Mouse (Mus musculus): ENCODE data around the gene C530008M17Rik. TPM values are rescaled to one million over a fixed set of nuclear protein-coding genes. Genes with fewer than 3 reads are reported as not detected.

C530008M17Rik gene
- polyA plus RNA-seq (2012; rRNA removed) = 27.6 and 29.1 TPM in 2 replicates

- no peak for TF ChIP-seq CTCF (IDR thresholded peaks at IDR 0.05; ENCODE audit: borderline replicate concordance, insufficient read depth, low read depth, low read length)
- no peak for TF ChIP-seq POLR2A (IDR thresholded peaks at IDR 0.05; ENCODE audit: borderline replicate concordance, insufficient read depth, low read length)
- H3K27ac ChIP-seq (ENCODE audit: insufficient read depth, low read length) = no peak within 1 kb of the TSS
- no peaks in the 10 kb centered on the region for H3K4me1 ChIP-seq (ENCODE audit: control insufficient read depth, insufficient read depth, low read length)
- no peaks in the 10 kb centered on the region; the same call in 1 of the 2 replicates for H3K27me3 ChIP-seq (ENCODE audit: control insufficient read depth, insufficient read depth, low read length)
- 91% methylated on average over 2 of the region's 2 CpGs for WGBS
- H3K4me3 ChIP-seq (replicated peaks; ENCODE audit: insufficient read depth, low read depth, low read length) = peak within 1 kb of the TSS; percentile 35
- DNase-seq = no peak
Observed at GRCm38 (mm10) chr5:76656212-76656611, at the start of gene C530008M17Rik. Gene C530008M17Rik (plus strand): TSS chr5:76656512.

- no peak for DNase-seq
- H3K4me1 ChIP-seq (ENCODE audit: control insufficient read depth, insufficient read depth, low read length) = no peaks in the 10 kb centered on the region
- no peak overlapping the region for H3K4me3 ChIP-seq (replicated peaks; ENCODE audit: insufficient read depth, low read depth, low read length)
- no peak overlapping the region for H3K27ac ChIP-seq (ENCODE audit: insufficient read depth, low read length)
- H3K27me3 ChIP-seq (ENCODE audit: control insufficient read depth, insufficient read depth, low read length) = no peaks in the 10 kb centered on the region
- WGBS = 93% methylated on average over 8 of the region's 8 CpGs
- TF ChIP-seq POLR2A (IDR thresholded peaks at IDR 0.05; ENCODE audit: borderline replicate concordance, insufficient read depth, low read length) = no peak
Observed at GRCm38 (mm10) chr5:76609702-76610370, 46.5 kb upstream of the C530008M17Rik start.

GRCm38 (mm10) chr5:76612867-76613499 is 43.3 kb upstream of the C530008M17Rik start:
- TF ChIP-seq CTCF (IDR thresholded peaks at IDR 0.05; ENCODE audit: borderline replicate concordance, insufficient read depth, low read depth, low read length) = no peak
- TF ChIP-seq POLR2A (IDR thresholded peaks at IDR 0.05; ENCODE audit: borderline replicate concordance, insufficient read depth, low read length) = no peak
- Histone ChIP-seq H3K4me1 (ENCODE audit: control insufficient read depth, insufficient read depth, low read length) (no peaks in the 10 kb centered on the region), H3K27me3 (ENCODE audit: control insufficient read depth, insufficient read depth, low read length) (no peaks in the 10 kb centered on the region), H3K4me3 (replicated peaks; ENCODE audit: insufficient read depth, low read depth, low read length) (no peak overlapping the region), H3K27ac (ENCODE audit: insufficient read depth, low read length) (no peak overlapping the region)
- no peak for DNase-seq
- 88% methylated on average over 6 of the region's 6 CpGs for WGBS

DNA sequence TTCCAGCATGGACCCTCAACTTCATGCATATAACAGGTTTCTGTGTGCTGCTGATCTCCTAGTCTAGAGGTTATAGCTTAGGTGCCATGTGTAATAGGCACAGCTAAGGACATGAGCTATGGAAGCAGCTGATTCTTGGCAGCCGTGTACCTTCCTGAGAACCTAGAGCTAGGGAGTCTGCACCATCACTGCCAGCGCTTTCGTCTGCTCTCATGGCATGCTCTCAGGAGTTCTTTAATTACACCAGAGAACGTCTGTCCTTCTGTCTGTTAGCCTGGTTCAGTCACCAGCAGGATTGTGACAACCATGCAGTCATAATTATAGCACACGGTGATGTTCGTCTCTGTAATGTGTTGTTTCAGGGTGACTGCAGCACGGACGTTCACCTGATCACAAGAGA is 41.0 kb upstream of the C530008M17Rik start:
- DNase-seq = no peak
- H3K4me3 ChIP-seq (replicated peaks; ENCODE audit: insufficient read depth, low read depth, low read length) = no peak overlapping the region
- WGBS = 66% methylated on average over 8 of the region's 8 CpGs
- H3K27me3 ChIP-seq (ENCODE audit: control insufficient read depth, insufficient read depth, low read length) = no peaks in the 10 kb centered on the region
- no peak overlapping the region for H3K27ac ChIP-seq (ENCODE audit: insufficient read depth, low read length)
- TF ChIP-seq CTCF (IDR thresholded peaks at IDR 0.05; ENCODE audit: borderline replicate concordance, insufficient read depth, low read depth, low read length) (no peak), POLR2A (IDR thresholded peaks at IDR 0.05; ENCODE audit: borderline replicate concordance, insufficient read depth, low read length) (no peak)
- no peaks in the 10 kb centered on the region for H3K4me1 ChIP-seq (ENCODE audit: control insufficient read depth, insufficient read depth, low read length)

DNA sequence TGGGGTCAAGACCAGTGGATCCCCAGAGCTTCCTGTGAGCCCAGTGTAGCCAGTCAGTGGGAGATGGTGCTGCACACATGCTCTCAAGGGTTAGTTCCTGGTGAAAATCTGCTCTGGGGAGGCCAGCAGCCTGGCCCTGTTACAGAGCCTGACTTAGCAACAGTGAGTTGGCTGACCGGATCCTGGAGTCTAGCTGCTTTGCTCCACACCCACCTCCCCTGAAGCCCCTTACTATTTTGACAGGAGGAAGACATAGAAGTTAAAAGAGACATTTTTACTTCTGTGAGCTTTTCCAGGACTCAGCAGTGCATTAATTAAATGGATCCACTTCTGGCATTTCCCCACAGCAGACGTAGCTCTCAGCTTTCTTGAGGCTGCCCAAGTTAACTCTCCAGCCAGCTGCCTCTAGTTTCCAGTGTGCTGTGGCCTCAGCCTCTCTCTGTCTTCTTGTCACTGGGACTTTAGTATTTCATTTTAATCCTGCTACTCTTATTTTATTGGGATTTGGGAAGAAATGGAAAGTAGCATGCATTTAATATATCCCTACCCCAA is 40.0 kb upstream of the C530008M17Rik start:
- Histone ChIP-seq H3K27ac (ENCODE audit: insufficient read depth, low read length) (no peak overlapping the region), H3K27me3 (ENCODE audit: control insufficient read depth, insufficient read depth, low read length) (no peaks in the 10 kb centered on the region), H3K4me3 (replicated peaks; ENCODE audit: insufficient read depth, low read depth, low read length) (no peak overlapping the region), H3K4me1 (ENCODE audit: control insufficient read depth, insufficient read depth, low read length) (no peaks in the 10 kb centered on the region)
- 75% methylated on average over 2 of the region's 2 CpGs for WGBS
- no peak for DNase-seq
- TF ChIP-seq POLR2A (IDR thresholded peaks at IDR 0.05; ENCODE audit: borderline replicate concordance, insufficient read depth, low read length) (no peak), CTCF (IDR thresholded peaks at IDR 0.05; ENCODE audit: borderline replicate concordance, insufficient read depth, low read depth, low read length) (no peak)

GRCm38 (mm10) chr5:76618750-76619149 is 37.6 kb upstream of the C530008M17Rik start:
- H3K27me3 ChIP-seq (ENCODE audit: control insufficient read depth, insufficient read depth, low read length) = no peaks in the 10 kb centered on the region
- no peak overlapping the region for H3K27ac ChIP-seq (ENCODE audit: insufficient read depth, low read length)
- no peak overlapping the region for H3K4me3 ChIP-seq (replicated peaks; ENCODE audit: insufficient read depth, low read depth, low read length)
- 34% methylated on average over 7 of the region's 7 CpGs for WGBS
- TF ChIP-seq POLR2A (IDR thresholded peaks at IDR 0.05; ENCODE audit: borderline replicate concordance, insufficient read depth, low read length) (no peak), CTCF (IDR thresholded peaks at IDR 0.05; ENCODE audit: borderline replicate concordance, insufficient read depth, low read depth, low read length) (no peak)
- no peak for DNase-seq
- H3K4me1 ChIP-seq (ENCODE audit: control insufficient read depth, insufficient read depth, low read length) = no peaks in the 10 kb centered on the region

DNA sequence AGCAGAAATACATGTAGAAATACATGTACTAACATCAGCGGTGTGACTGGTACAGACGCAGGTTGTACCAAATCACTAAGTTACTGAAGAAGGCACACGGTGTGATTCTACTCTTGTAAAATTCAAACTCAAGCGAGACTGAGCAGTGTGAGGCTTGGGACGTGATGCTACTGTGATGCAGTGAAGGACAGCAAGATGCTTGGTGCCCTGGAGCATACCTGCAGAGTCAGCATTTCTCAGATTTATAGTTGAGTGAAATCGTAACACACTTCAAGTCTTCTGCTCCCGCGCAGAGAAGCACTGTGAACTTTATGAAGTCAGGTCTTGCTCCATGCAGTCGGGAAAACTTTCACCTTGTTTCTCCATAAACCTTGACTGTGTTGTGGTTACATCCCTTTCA is 32.6 kb upstream of the C530008M17Rik start:
- TF ChIP-seq POLR2A (IDR thresholded peaks at IDR 0.05; ENCODE audit: borderline replicate concordance, insufficient read depth, low read length) (no peak), CTCF (IDR thresholded peaks at IDR 0.05; ENCODE audit: borderline replicate concordance, insufficient read depth, low read depth, low read length) (no peak)
- 96% methylated on average over 9 of the region's 9 CpGs for WGBS

DNA sequence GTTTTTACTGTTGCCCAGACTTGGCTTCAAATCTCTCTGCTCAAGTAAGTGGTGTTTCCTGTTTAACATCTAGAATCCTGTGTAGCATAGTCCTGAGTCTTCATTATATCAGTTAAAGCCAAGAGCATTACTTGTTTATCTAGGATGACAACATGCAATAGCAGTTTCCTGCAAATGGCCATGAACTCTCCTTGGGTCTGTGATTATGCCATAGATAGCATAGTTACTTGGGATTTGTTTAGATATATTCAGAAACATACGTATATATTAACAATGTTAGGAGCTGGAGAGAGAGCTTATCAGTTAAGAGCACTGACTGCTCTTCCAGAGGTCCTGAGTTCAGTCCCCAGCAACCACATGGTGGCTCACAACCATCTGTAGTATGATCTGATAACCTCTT is 28.5 kb upstream of the C530008M17Rik start:
- DNase-seq = no peak
- TF ChIP-seq POLR2A (IDR thresholded peaks at IDR 0.05; ENCODE audit: borderline replicate concordance, insufficient read depth, low read length) (no peak), CTCF (IDR thresholded peaks at IDR 0.05; ENCODE audit: borderline replicate concordance, insufficient read depth, low read depth, low read length) (no peak)
- 89% methylated on average over 1 of the region's 1 CpGs for WGBS

More for the DNA sequence above, 32.6 kb upstream of the C530008M17Rik start:
- no peak overlapping the region for H3K27ac ChIP-seq (ENCODE audit: insufficient read depth, low read length)
- no peaks in the 10 kb centered on the region for H3K4me1 ChIP-seq (ENCODE audit: control insufficient read depth, insufficient read depth, low read length)
- no peak overlapping the region for H3K4me3 ChIP-seq (replicated peaks; ENCODE audit: insufficient read depth, low read depth, low read length)
- no peak for DNase-seq
- no peaks in the 10 kb centered on the region for H3K27me3 ChIP-seq (ENCODE audit: control insufficient read depth, insufficient read depth, low read length)

More for the DNA sequence above, 28.5 kb upstream of the C530008M17Rik start:
- Histone ChIP-seq H3K27ac (ENCODE audit: insufficient read depth, low read length) (no peak overlapping the region), H3K27me3 (ENCODE audit: control insufficient read depth, insufficient read depth, low read length) (no peaks in the 10 kb centered on the region), H3K4me1 (ENCODE audit: control insufficient read depth, insufficient read depth, low read length) (no peaks in the 10 kb centered on the region), H3K4me3 (replicated peaks; ENCODE audit: insufficient read depth, low read depth, low read length) (no peak overlapping the region)

Data from cerebellum, adult 2 months (tissue).